Mouse (Mus musculus): ENCODE measurements around the gene Rcc1. TPM values are rescaled to one million over a fixed set of nuclear protein-coding genes. Genes with fewer than 3 reads are reported as not detected.

Rcc1 gene
- polyA plus RNA-seq, 1 experiment: 11.5 TPM

- no peak for TF ChIP-seq POLR2A (IDR thresholded peaks at IDR 0.05; ENCODE audit: low read depth, low read length)
- TF ChIP-seq CTCF (IDR thresholded peaks at IDR 0.05; ENCODE audit: extremely low read depth, insufficient read depth, insufficient read length, insufficient replicate concordance): no peak
- Histone ChIP-seq H3K4me1 (ENCODE audit: control insufficient read depth, insufficient read depth, insufficient read length) (no peaks in the 10 kb centered on the region), H3K27ac (ENCODE audit: insufficient read depth, low read length) (no peak overlapping the region), H3K27me3 (ENCODE audit: control insufficient read depth, insufficient read depth, low read length) (no peaks in the 10 kb centered on the region), H3K36me3 (ENCODE audit: control insufficient read depth, insufficient read depth, low read length) (peaks cover 7% of the 10 kb centered on the region; the same call in 1 of the 2 replicates), H3K4me3 (ENCODE audit: extremely low read depth, insufficient read depth, insufficient read length) (no peak overlapping the region)
- 64% methylated on average over 4 of the region's 4 CpGs for WGBS
- no peak for DNase-seq (ENCODE audit: low read depth in 1 of 2, low spot score in 2 of 2)
Observed at GRCm38 (mm10) chr4:132382296-132382695, 28.9 kb upstream of the Rcc1 start.

DNA sequence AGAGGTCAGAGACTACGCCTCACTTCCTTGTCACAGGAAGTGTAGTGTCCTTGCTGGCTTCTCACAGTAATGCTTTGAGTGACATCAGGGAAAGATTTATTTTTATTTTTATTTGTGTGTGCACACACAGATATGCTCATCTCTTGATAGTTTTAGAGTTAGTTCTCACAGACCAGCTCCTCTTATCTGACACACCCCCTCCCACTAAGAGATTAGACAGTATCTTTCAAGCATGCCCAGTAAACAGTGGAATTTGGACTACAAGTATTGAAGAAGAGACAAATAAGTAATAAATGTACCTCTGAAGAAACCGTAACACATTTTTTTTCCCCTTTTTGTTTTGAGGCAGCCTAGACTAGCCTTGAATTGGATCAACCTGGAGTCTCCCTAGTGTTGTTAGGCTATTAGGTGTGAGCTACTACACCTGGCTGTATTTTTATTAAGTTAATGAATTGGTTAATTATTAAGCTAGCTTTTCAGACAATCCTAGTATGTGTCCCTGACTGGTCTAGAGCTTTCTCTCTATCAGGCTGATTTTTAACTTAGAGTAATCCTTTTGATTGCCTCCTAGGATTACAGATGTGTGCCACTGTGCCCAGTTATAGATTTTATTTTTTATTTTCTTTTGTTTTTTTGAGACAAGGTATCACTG lies 27.7 kb upstream of the Rcc1 start:
- Histone ChIP-seq H3K27me3 (ENCODE audit: control insufficient read depth, insufficient read depth, low read length) (no peaks in the 10 kb centered on the region), H3K27ac (ENCODE audit: insufficient read depth, low read length) (no peak overlapping the region), H3K4me3 (ENCODE audit: extremely low read depth, insufficient read depth, insufficient read length) (no peak overlapping the region), H3K4me1 (ENCODE audit: control insufficient read depth, insufficient read depth, insufficient read length) (no peaks in the 10 kb centered on the region), H3K36me3 (ENCODE audit: control insufficient read depth, insufficient read depth, low read length) (peaks cover 10% of the 10 kb centered on the region; the same call in 1 of the 2 replicates)
- 93% methylated on average over 2 of the region's 2 CpGs for WGBS
- TF ChIP-seq CTCF (IDR thresholded peaks at IDR 0.05; ENCODE audit: extremely low read depth, insufficient read depth, insufficient read length, insufficient replicate concordance) (no peak), POLR2A (IDR thresholded peaks at IDR 0.05; ENCODE audit: low read depth, low read length) (no peak)
- no peak for DNase-seq (ENCODE audit: low read depth in 1 of 2, low spot score in 2 of 2)

GRCm38 (mm10) chr4:132373820-132374219 lies 20.4 kb upstream of the Rcc1 start:
- H3K27ac ChIP-seq (ENCODE audit: insufficient read depth, low read length): no peak overlapping the region
- peaks cover 27% of the 10 kb centered on the region for H3K36me3 ChIP-seq (ENCODE audit: control insufficient read depth, insufficient read depth, low read length)
- H3K4me3 ChIP-seq (ENCODE audit: extremely low read depth, insufficient read depth, insufficient read length): no peak overlapping the region
- H3K4me1 ChIP-seq (ENCODE audit: control insufficient read depth, insufficient read depth, insufficient read length): no peaks in the 10 kb centered on the region
- WGBS: 97% methylated on average over 1 of the region's 1 CpGs
- DNase-seq (ENCODE audit: low read depth in 1 of 2, low spot score in 2 of 2): no peak
- H3K27me3 ChIP-seq (ENCODE audit: control insufficient read depth, insufficient read depth, low read length): no peaks in the 10 kb centered on the region
- TF ChIP-seq CTCF (IDR thresholded peaks at IDR 0.05; ENCODE audit: extremely low read depth, insufficient read depth, insufficient read length, insufficient replicate concordance) (no peak), POLR2A (IDR thresholded peaks at IDR 0.05; ENCODE audit: low read depth, low read length) (no peak)

GRCm38 (mm10) chr4:132369953-132370750 lies 16.7 kb upstream of the Rcc1 start:
- Histone ChIP-seq H3K4me1 (ENCODE audit: control insufficient read depth, insufficient read depth, insufficient read length) (no peaks in the 10 kb centered on the region), H3K36me3 (ENCODE audit: control insufficient read depth, insufficient read depth, low read length) (peaks cover 30% of the 10 kb centered on the region), H3K27me3 (ENCODE audit: control insufficient read depth, insufficient read depth, low read length) (no peaks in the 10 kb centered on the region), H3K4me3 (ENCODE audit: extremely low read depth, insufficient read depth, insufficient read length) (no peak overlapping the region), H3K27ac (ENCODE audit: insufficient read depth, low read length) (no peak overlapping the region)
- WGBS: 90% methylated on average over 8 of the region's 8 CpGs
- TF ChIP-seq CTCF (IDR thresholded peaks at IDR 0.05; ENCODE audit: extremely low read depth, insufficient read depth, insufficient read length, insufficient replicate concordance) (no peak), POLR2A (IDR thresholded peaks at IDR 0.05; ENCODE audit: low read depth, low read length) (no peak)
- no peak for DNase-seq (ENCODE audit: low read depth in 1 of 2, low spot score in 2 of 2)

DNA sequence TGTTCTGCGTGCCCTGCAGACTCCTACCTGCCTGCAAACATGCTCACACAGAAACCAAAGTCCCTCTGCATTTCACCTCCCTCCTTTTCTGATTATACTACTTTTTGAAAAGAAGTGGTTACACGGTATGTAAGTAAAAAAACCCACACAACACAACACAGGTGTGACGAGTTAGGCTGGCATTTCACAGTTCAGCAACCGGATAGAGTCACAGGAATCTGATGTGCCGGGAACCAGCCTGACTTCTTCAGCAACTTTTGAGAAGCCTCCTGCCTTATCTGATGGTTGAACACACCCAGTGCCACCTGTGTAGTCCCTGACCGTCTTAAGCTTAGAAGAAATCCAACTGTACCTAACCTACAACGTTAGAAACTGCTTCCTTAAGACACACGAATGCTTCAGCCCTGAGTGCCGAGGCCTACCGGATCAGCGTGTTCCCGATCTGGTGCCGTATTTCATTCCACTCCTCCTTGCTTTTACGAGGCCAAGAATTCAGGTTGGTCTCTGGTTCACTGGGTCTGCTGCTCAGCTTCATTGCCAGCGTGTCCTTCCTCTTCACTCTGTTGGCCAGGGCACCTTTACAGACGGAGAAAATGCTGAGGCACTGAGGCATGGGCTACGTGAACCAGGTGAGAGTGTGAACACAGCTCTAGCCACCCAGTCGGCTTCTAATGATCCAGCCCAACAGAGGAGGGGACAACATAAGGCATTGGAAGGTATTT lies 14.2 kb upstream of the Rcc1 start:
- Histone ChIP-seq H3K4me3 (ENCODE audit: extremely low read depth, insufficient read depth, insufficient read length) (no peak overlapping the region), H3K27ac (ENCODE audit: insufficient read depth, low read length) (no peak overlapping the region), H3K4me1 (ENCODE audit: control insufficient read depth, insufficient read depth, insufficient read length) (no peaks in the 10 kb centered on the region), H3K36me3 (ENCODE audit: control insufficient read depth, insufficient read depth, low read length) (peaks cover 29% of the 10 kb centered on the region), H3K27me3 (ENCODE audit: control insufficient read depth, insufficient read depth, low read length) (no peaks in the 10 kb centered on the region)
- no peak for DNase-seq (ENCODE audit: low read depth in 1 of 2, low spot score in 2 of 2)
- 92% methylated on average over 18 of the region's 18 CpGs for WGBS
- TF ChIP-seq POLR2A (IDR thresholded peaks at IDR 0.05; ENCODE audit: low read depth, low read length): no peak
- TF ChIP-seq CTCF (IDR thresholded peaks at IDR 0.05; ENCODE audit: extremely low read depth, insufficient read depth, insufficient read length, insufficient replicate concordance): no peak

- WGBS: 93% methylated on average over 13 of the region's 13 CpGs
- no peak for TF ChIP-seq CTCF (IDR thresholded peaks at IDR 0.05; ENCODE audit: extremely low read depth, insufficient read depth, insufficient read length, insufficient replicate concordance)
- no peak for TF ChIP-seq POLR2A (IDR thresholded peaks at IDR 0.05; ENCODE audit: low read depth, low read length)
- H3K27me3 ChIP-seq (ENCODE audit: control insufficient read depth, insufficient read depth, low read length): no peaks in the 10 kb centered on the region
- peaks cover 24% of the 10 kb centered on the region for H3K36me3 ChIP-seq (ENCODE audit: control insufficient read depth, insufficient read depth, low read length)
- DNase-seq (ENCODE audit: low read depth in 1 of 2, low spot score in 2 of 2): no peak
- H3K4me3 ChIP-seq (ENCODE audit: extremely low read depth, insufficient read depth, insufficient read length): no peak overlapping the region
- no peak overlapping the region for H3K27ac ChIP-seq (ENCODE audit: insufficient read depth, low read length)
- no peaks in the 10 kb centered on the region for H3K4me1 ChIP-seq (ENCODE audit: control insufficient read depth, insufficient read depth, insufficient read length)
Observed at GRCm38 (mm10) chr4:132365450-132366060, 12.2 kb upstream of the Rcc1 start.

Data from spleen, adult 2 months (tissue).